Mouse (Mus musculus): ENCODE results near the gene Hsd17b6. TPM values are rescaled to one million over a fixed set of nuclear protein-coding genes. Genes with fewer than 3 reads are reported as not detected.

Hsd17b6 gene
- polyA plus RNA-seq, 1 experiment from 2014 or later = not detected

GRCm38 (mm10) chr10:128042466-128042865 is 35.1 kb upstream of the Hsd17b6 start:
- peaks cover 18% of the 10 kb centered on the region for H3K36me3 ChIP-seq (replicated peaks; ENCODE audit: control insufficient read depth, insufficient read depth, low read depth, low read length)

GRCm38 (mm10) chr10:128041636-128042035 is 34.2 kb upstream of the Hsd17b6 start:
- H3K27me3 ChIP-seq (ENCODE audit: control insufficient read depth, insufficient read depth, low read length) = no peaks in the 10 kb centered on the region
- H3K9ac ChIP-seq (replicated peaks; ENCODE audit: low read length) = no peak overlapping the region
- no peaks in the 10 kb centered on the region for H3K9me3 ChIP-seq (replicated peaks; ENCODE audit: control insufficient read depth, low read length)
- ATAC-seq (replicated peaks; ENCODE audit: insufficient number of reproducible peaks, low FRiP score, low TSS enrichment, low read depth) = no peak
- no peaks in the 10 kb centered on the region for H3K4me1 ChIP-seq (ENCODE audit: control insufficient read depth, insufficient read depth, low read length)
- H3K4me3 ChIP-seq (ENCODE audit: low read depth, low read length) = no peak overlapping the region
- H3K27ac ChIP-seq (replicated peaks; ENCODE audit: low read depth, low read length) = no peak overlapping the region
- H3K4me2 ChIP-seq (ENCODE audit: low read depth, low read length) = no peak overlapping the region
- no peak for DNase-seq (ENCODE audit: low spot score)
- 77% methylated on average over 4 of the region's 4 CpGs for WGBS
- peaks cover 15% of the 10 kb centered on the region for H3K36me3 ChIP-seq (replicated peaks; ENCODE audit: control insufficient read depth, insufficient read depth, low read depth, low read length)

More at GRCm38 (mm10) chr10:128042466-128042865, 35.1 kb upstream of the Hsd17b6 start:
- no peak for ATAC-seq (replicated peaks; ENCODE audit: insufficient number of reproducible peaks, low FRiP score, low TSS enrichment, low read depth)
- Histone ChIP-seq H3K9me3 (replicated peaks; ENCODE audit: control insufficient read depth, low read length) (no peaks in the 10 kb centered on the region), H3K4me1 (ENCODE audit: control insufficient read depth, insufficient read depth, low read length) (no peaks in the 10 kb centered on the region), H3K4me2 (ENCODE audit: low read depth, low read length) (no peak overlapping the region), H3K27ac (replicated peaks; ENCODE audit: low read depth, low read length) (no peak overlapping the region), H3K9ac (replicated peaks; ENCODE audit: low read length) (no peak overlapping the region), H3K4me3 (ENCODE audit: low read depth, low read length) (no peak overlapping the region), H3K27me3 (ENCODE audit: control insufficient read depth, insufficient read depth, low read length) (no peaks in the 10 kb centered on the region)
- no peak for DNase-seq (ENCODE audit: low spot score)
- 92% methylated on average over 3 of the region's 3 CpGs for WGBS

GRCm38 (mm10) chr10:128040293-128040692 is 32.9 kb upstream of the Hsd17b6 start:
- no peak overlapping the region for H3K4me3 ChIP-seq (ENCODE audit: low read depth, low read length)
- peaks cover 6% of the 10 kb centered on the region for H3K36me3 ChIP-seq (replicated peaks; ENCODE audit: control insufficient read depth, insufficient read depth, low read depth, low read length)
- no peaks in the 10 kb centered on the region for H3K4me1 ChIP-seq (ENCODE audit: control insufficient read depth, insufficient read depth, low read length)
- H3K27ac ChIP-seq (replicated peaks; ENCODE audit: low read depth, low read length) = no peak overlapping the region
- H3K4me2 ChIP-seq (ENCODE audit: low read depth, low read length) = no peak overlapping the region
- DNase-seq (ENCODE audit: low spot score) (no peak), ATAC-seq (replicated peaks; ENCODE audit: insufficient number of reproducible peaks, low FRiP score, low TSS enrichment, low read depth) (no peak)
- no peaks in the 10 kb centered on the region for H3K9me3 ChIP-seq (replicated peaks; ENCODE audit: control insufficient read depth, low read length)
- no peak overlapping the region for H3K9ac ChIP-seq (replicated peaks; ENCODE audit: low read length)
- no peaks in the 10 kb centered on the region for H3K27me3 ChIP-seq (ENCODE audit: control insufficient read depth, insufficient read depth, low read length)
- WGBS = 91% methylated on average over 5 of the region's 5 CpGs

- DNase-seq (ENCODE audit: low spot score) (no peak), ATAC-seq (replicated peaks; ENCODE audit: insufficient number of reproducible peaks, low FRiP score, low TSS enrichment, low read depth) (no peak)
- Histone ChIP-seq H3K36me3 (replicated peaks; ENCODE audit: control insufficient read depth, insufficient read depth, low read depth, low read length) (peaks cover 6% of the 10 kb centered on the region), H3K27me3 (ENCODE audit: control insufficient read depth, insufficient read depth, low read length) (no peaks in the 10 kb centered on the region), H3K4me2 (ENCODE audit: low read depth, low read length) (no peak overlapping the region), H3K4me3 (ENCODE audit: low read depth, low read length) (no peak overlapping the region), H3K27ac (replicated peaks; ENCODE audit: low read depth, low read length) (no peak overlapping the region), H3K4me1 (ENCODE audit: control insufficient read depth, insufficient read depth, low read length) (no peaks in the 10 kb centered on the region), H3K9me3 (replicated peaks; ENCODE audit: control insufficient read depth, low read length) (no peaks in the 10 kb centered on the region), H3K9ac (replicated peaks; ENCODE audit: low read length) (no peak overlapping the region)
- 77% methylated on average over 3 of the region's 3 CpGs for WGBS
Observed at GRCm38 (mm10) chr10:128039858-128040257, 32.4 kb upstream of the Hsd17b6 start.

GRCm38 (mm10) chr10:128039167-128039566 is 31.8 kb upstream of the Hsd17b6 start:
- no peak overlapping the region for H3K9ac ChIP-seq (replicated peaks; ENCODE audit: low read length)
- no peaks in the 10 kb centered on the region for H3K4me1 ChIP-seq (ENCODE audit: control insufficient read depth, insufficient read depth, low read length)

GRCm38 (mm10) chr10:128037921-128038320 is 30.5 kb upstream of the Hsd17b6 start:
- Histone ChIP-seq H3K4me3 (ENCODE audit: low read depth, low read length) (no peak overlapping the region), H3K4me2 (ENCODE audit: low read depth, low read length) (no peak overlapping the region)

More at GRCm38 (mm10) chr10:128039167-128039566, 31.8 kb upstream of the Hsd17b6 start:
- Histone ChIP-seq H3K4me3 (ENCODE audit: low read depth, low read length) (no peak overlapping the region), H3K27ac (replicated peaks; ENCODE audit: low read depth, low read length) (no peak overlapping the region), H3K27me3 (ENCODE audit: control insufficient read depth, insufficient read depth, low read length) (no peaks in the 10 kb centered on the region), H3K36me3 (replicated peaks; ENCODE audit: control insufficient read depth, insufficient read depth, low read depth, low read length) (peaks cover 6% of the 10 kb centered on the region), H3K4me2 (ENCODE audit: low read depth, low read length) (no peak overlapping the region), H3K9me3 (replicated peaks; ENCODE audit: control insufficient read depth, low read length) (no peaks in the 10 kb centered on the region)
- ATAC-seq (replicated peaks; ENCODE audit: insufficient number of reproducible peaks, low FRiP score, low TSS enrichment, low read depth) (no peak), DNase-seq (ENCODE audit: low spot score) (no peak)
- WGBS = 62% methylated on average over 5 of the region's 5 CpGs

GRCm38 (mm10) chr10:128036746-128037425 is 29.5 kb upstream of the Hsd17b6 start:
- no peak for ATAC-seq (replicated peaks; ENCODE audit: insufficient number of reproducible peaks, low FRiP score, low TSS enrichment, low read depth)
- H3K27ac ChIP-seq (replicated peaks; ENCODE audit: low read depth, low read length) = no peak overlapping the region

More at GRCm38 (mm10) chr10:128037921-128038320, 30.5 kb upstream of the Hsd17b6 start:
- Histone ChIP-seq H3K36me3 (replicated peaks; ENCODE audit: control insufficient read depth, insufficient read depth, low read depth, low read length) (peaks cover 3% of the 10 kb centered on the region), H3K9ac (replicated peaks; ENCODE audit: low read length) (no peak overlapping the region), H3K4me1 (ENCODE audit: control insufficient read depth, insufficient read depth, low read length) (no peaks in the 10 kb centered on the region), H3K27ac (replicated peaks; ENCODE audit: low read depth, low read length) (no peak overlapping the region), H3K27me3 (ENCODE audit: control insufficient read depth, insufficient read depth, low read length) (no peaks in the 10 kb centered on the region), H3K9me3 (replicated peaks; ENCODE audit: control insufficient read depth, low read length) (no peaks in the 10 kb centered on the region)
- ATAC-seq (replicated peaks; ENCODE audit: insufficient number of reproducible peaks, low FRiP score, low TSS enrichment, low read depth) (no peak), DNase-seq (ENCODE audit: low spot score) (no peak)
- 87% methylated on average over 3 of the region's 3 CpGs for WGBS

GRCm38 (mm10) chr10:128030860-128031259 is 23.4 kb upstream of the Hsd17b6 start:
- no peaks in the 10 kb centered on the region for H3K4me1 ChIP-seq (ENCODE audit: control insufficient read depth, insufficient read depth, low read length)
- DNase-seq (ENCODE audit: low spot score) (no peak), ATAC-seq (replicated peaks; ENCODE audit: insufficient number of reproducible peaks, low FRiP score, low TSS enrichment, low read depth) (no peak)
- H3K4me3 ChIP-seq (ENCODE audit: low read depth, low read length) = no peak overlapping the region
- no peak overlapping the region for H3K4me2 ChIP-seq (ENCODE audit: low read depth, low read length)
- WGBS = 83% methylated on average over 2 of the region's 2 CpGs
- H3K27ac ChIP-seq (replicated peaks; ENCODE audit: low read depth, low read length) = no peak overlapping the region
- H3K9ac ChIP-seq (replicated peaks; ENCODE audit: low read length) = no peak overlapping the region
- 0 out of 2 replicates have a peak, but pooled peaks cover 3% of the 10 kb centered on the region for H3K36me3 ChIP-seq (replicated peaks; ENCODE audit: control insufficient read depth, insufficient read depth, low read depth, low read length)
- H3K9me3 ChIP-seq (replicated peaks; ENCODE audit: control insufficient read depth, low read length) = no peaks in the 10 kb centered on the region
- H3K27me3 ChIP-seq (ENCODE audit: control insufficient read depth, insufficient read depth, low read length) = no peaks in the 10 kb centered on the region

More at GRCm38 (mm10) chr10:128036746-128037425, 29.5 kb upstream of the Hsd17b6 start:
- Histone ChIP-seq H3K9me3 (replicated peaks; ENCODE audit: control insufficient read depth, low read length) (no peaks in the 10 kb centered on the region), H3K9ac (replicated peaks; ENCODE audit: low read length) (peak overlapping the region; percentile 99), H3K4me1 (ENCODE audit: control insufficient read depth, insufficient read depth, low read length) (no peaks in the 10 kb centered on the region), H3K36me3 (replicated peaks; ENCODE audit: control insufficient read depth, insufficient read depth, low read depth, low read length) (peaks cover 3% of the 10 kb centered on the region), H3K27me3 (ENCODE audit: control insufficient read depth, insufficient read depth, low read length) (no peaks in the 10 kb centered on the region), H3K4me3 (ENCODE audit: low read depth, low read length) (peak overlapping the region; percentile 78), H3K4me2 (ENCODE audit: low read depth, low read length) (peak overlapping the region; percentile 71)
- DNase-seq (ENCODE audit: low spot score) = peak; percentile 48
- WGBS = 9% methylated on average over 10 of the region's 10 CpGs
